Mouse (Mus musculus): ENCODE results near the gene Slc2a5. TPM values are rescaled to one million over a fixed set of nuclear protein-coding genes. Genes with fewer than 3 reads are reported as not detected.

Slc2a5 gene
- polyA plus RNA-seq, 1 experiment from 2014 or later: 0.50 TPM

DNA sequence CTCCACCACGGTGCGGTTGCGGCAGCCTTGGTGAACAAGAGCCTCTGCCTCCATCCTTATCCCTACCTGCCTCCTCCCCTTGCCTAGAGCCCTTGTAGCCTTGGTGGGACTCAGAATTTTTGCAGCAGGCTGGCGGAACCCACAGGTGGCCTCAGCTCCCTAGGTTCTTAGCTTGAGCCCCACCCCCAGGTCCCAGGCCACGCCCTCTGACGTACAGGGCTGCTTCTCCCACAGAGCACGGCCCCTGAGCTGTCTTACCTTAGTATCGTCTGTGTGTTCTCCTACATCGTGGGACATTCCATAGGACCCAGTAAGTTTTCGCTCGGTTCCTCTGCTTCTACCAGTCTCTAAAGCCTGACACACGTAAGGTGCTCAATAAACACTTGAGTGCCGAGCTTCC is 45.8 kb downstream of the Slc2a5 start:
- Histone ChIP-seq H3K27ac (ENCODE audit: low read length) (no peak overlapping the region), H3K27me3 (ENCODE audit: control insufficient read depth, insufficient read depth, low read depth, low read length) (no peaks in the 10 kb centered on the region), H3K36me3 (ENCODE audit: control insufficient read depth, insufficient read depth, low read length) (no peaks in the 10 kb centered on the region), H3K9ac (ENCODE audit: low read length) (no peak overlapping the region), H3K4me3 (ENCODE audit: low read length) (peak overlapping the region; percentile 5), H3K4me1 (replicated peaks; ENCODE audit: control insufficient read depth, insufficient read depth, low read length) (no peaks in the 10 kb centered on the region), H3K9me3 (ENCODE audit: control insufficient read depth, low read length) (no peaks in the 10 kb centered on the region), H3K4me2 (ENCODE audit: low read depth, low read length) (peak overlapping the region; percentile 29)
- WGBS: 24% methylated on average over 13 of the region's 13 CpGs
- peak; percentile 54; the same call in 1 of the 2 replicates for ATAC-seq (ENCODE audit: low read depth)

DNA sequence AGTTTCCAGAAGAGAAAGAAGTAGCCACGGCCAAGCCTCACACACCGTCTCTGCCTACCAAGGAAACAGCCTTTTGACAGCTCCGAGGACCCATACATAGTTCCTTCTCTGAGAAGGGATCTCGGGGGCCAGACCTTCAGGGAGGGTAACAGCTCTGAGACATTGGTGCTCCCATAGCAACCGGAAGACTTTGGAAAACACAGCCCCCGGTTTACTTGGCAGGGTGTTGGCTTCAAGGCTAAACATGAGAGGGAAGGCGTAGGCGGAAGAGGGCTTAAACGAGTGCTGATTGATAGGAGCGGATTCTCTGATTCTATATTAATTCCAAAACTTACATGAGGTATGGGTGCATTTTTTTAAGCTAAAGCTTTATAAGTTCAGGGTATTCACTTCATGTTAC is 49.3 kb downstream of the Slc2a5 start:
- Histone ChIP-seq H3K4me2 (ENCODE audit: low read depth, low read length) (no peak overlapping the region), H3K27ac (ENCODE audit: low read length) (no peak overlapping the region), H3K4me3 (ENCODE audit: low read length) (no peak overlapping the region), H3K27me3 (ENCODE audit: control insufficient read depth, insufficient read depth, low read depth, low read length) (no peaks in the 10 kb centered on the region), H3K36me3 (ENCODE audit: control insufficient read depth, insufficient read depth, low read length) (no peaks in the 10 kb centered on the region), H3K9me3 (ENCODE audit: control insufficient read depth, low read length) (no peaks in the 10 kb centered on the region), H3K4me1 (replicated peaks; ENCODE audit: control insufficient read depth, insufficient read depth, low read length) (no peaks in the 10 kb centered on the region), H3K9ac (ENCODE audit: low read length) (no peak overlapping the region)
- 58% methylated on average over 10 of the region's 10 CpGs for WGBS
- no peak for ATAC-seq (ENCODE audit: low read depth)

DNA sequence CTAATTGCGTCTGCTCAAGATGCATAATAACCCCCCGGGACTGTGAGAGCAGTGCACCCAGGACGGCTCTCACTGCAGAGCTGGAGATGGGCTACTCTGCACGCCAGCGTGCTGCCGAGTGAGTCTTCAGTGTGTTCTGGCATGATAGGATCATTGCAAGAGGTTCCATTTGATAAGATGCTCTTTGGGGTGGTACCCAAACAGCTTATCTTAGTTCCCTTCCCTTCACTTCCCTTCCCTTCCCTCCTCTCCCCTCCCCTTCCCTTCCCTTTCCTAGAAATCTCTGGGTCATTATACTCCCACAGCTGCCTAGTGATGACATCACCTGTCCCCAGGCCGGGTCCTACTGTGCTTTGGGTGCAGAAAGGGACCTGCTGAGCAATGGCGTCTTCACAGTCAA is 53.0 kb downstream of the Slc2a5 start:
- Histone ChIP-seq H3K4me1 (replicated peaks; ENCODE audit: control insufficient read depth, insufficient read depth, low read length) (no peaks in the 10 kb centered on the region), H3K9me3 (ENCODE audit: control insufficient read depth, low read length) (no peaks in the 10 kb centered on the region), H3K4me3 (ENCODE audit: low read length) (no peak overlapping the region), H3K27me3 (ENCODE audit: control insufficient read depth, insufficient read depth, low read depth, low read length) (no peaks in the 10 kb centered on the region), H3K4me2 (ENCODE audit: low read depth, low read length) (no peak overlapping the region), H3K9ac (ENCODE audit: low read length) (no peak overlapping the region), H3K27ac (ENCODE audit: low read length) (no peak overlapping the region), H3K36me3 (ENCODE audit: control insufficient read depth, insufficient read depth, low read length) (no peaks in the 10 kb centered on the region)
- WGBS: 72% methylated on average over 8 of the region's 8 CpGs
- ATAC-seq (ENCODE audit: low read depth): no peak

DNA sequence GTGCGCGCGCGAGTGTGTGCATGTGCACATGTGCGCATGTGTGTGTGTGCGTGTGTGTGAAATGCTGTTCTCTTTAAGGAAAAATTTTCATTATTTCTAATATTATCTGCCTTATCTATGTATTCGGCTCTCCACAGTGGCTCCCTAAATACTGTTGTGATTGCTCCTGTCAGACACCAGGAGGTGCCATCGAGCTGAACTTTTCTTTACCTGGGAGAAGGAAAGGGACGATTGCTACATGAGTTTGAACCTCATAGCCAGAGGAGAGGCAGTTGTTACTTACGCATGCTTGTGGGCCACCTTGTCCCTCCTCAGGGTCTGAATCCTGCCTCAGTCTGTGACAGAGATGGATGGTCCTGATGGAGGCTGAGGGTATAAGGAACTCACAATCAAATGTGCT is 54.2 kb downstream of the Slc2a5 start:
- H3K27me3 ChIP-seq (ENCODE audit: control insufficient read depth, insufficient read depth, low read depth, low read length): no peaks in the 10 kb centered on the region
- 46% methylated on average over 10 of the region's 10 CpGs for WGBS
- ATAC-seq (ENCODE audit: low read depth): no peak
- H3K4me1 ChIP-seq (replicated peaks; ENCODE audit: control insufficient read depth, insufficient read depth, low read length): no peaks in the 10 kb centered on the region
- no peak overlapping the region for H3K9ac ChIP-seq (ENCODE audit: low read length)
- no peak overlapping the region for H3K4me3 ChIP-seq (ENCODE audit: low read length)
- no peaks in the 10 kb centered on the region for H3K9me3 ChIP-seq (ENCODE audit: control insufficient read depth, low read length)
- no peaks in the 10 kb centered on the region for H3K36me3 ChIP-seq (ENCODE audit: control insufficient read depth, insufficient read depth, low read length)
- H3K4me2 ChIP-seq (ENCODE audit: low read depth, low read length): no peak overlapping the region
- no peak overlapping the region for H3K27ac ChIP-seq (ENCODE audit: low read length)

DNA sequence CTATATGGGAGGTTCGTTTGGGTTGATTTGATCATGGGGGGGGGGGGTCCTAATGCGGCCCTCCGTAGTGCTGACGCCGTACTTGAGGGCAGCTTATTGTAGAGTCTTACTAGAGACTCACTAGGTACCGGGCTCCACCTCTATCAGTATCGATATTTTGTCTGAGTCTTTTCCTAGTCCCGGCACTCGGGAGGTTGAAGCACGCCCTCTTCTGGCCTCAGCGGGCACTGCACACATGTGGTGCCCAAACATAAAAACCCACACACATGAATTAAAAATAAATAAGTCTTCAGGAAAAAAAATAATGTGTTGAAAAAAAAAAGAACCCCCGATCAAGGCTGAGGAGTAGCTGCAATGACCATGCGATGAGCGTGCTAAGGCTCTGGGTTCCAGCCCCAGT is 54.9 kb downstream of the Slc2a5 start:
- H3K4me1 ChIP-seq (replicated peaks; ENCODE audit: control insufficient read depth, insufficient read depth, low read length): no peaks in the 10 kb centered on the region
- WGBS: 88% methylated on average over 14 of the region's 14 CpGs
- no peaks in the 10 kb centered on the region for H3K27me3 ChIP-seq (ENCODE audit: control insufficient read depth, insufficient read depth, low read depth, low read length)
- H3K27ac ChIP-seq (ENCODE audit: low read length): no peak overlapping the region
- H3K4me2 ChIP-seq (ENCODE audit: low read depth, low read length): no peak overlapping the region
- no peaks in the 10 kb centered on the region for H3K9me3 ChIP-seq (ENCODE audit: control insufficient read depth, low read length)
- ATAC-seq (ENCODE audit: low read depth): no peak
- H3K9ac ChIP-seq (ENCODE audit: low read length): no peak overlapping the region
- no peaks in the 10 kb centered on the region for H3K36me3 ChIP-seq (ENCODE audit: control insufficient read depth, insufficient read depth, low read length)
- no peak overlapping the region for H3K4me3 ChIP-seq (ENCODE audit: low read length)

DNA sequence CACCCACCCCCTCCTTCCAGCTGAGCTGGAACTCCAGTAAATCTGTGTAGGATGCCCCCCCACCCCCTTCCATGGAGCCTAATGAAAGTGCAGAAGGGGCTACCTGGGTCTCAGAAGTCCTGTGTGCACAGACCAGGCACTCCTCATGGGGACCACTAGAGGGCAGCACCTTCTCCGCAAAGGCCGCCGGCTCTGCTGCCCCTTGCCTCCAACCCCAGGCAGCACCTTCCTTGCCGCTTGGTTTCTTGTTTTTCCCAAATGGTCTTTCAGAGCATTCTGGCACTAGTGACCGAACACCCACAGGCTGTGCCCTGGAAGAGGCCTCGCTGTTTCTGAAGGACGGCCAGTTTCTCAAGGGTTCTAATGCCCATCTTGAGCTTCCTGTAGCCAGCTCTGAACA is 57.5 kb downstream of the Slc2a5 start:
- H3K4me1 ChIP-seq (replicated peaks; ENCODE audit: control insufficient read depth, insufficient read depth, low read length): no peaks in the 10 kb centered on the region
- 0 out of 2 replicates have a peak overlapping the region, but pooled peaks have one; percentile 18 for H3K4me2 ChIP-seq (ENCODE audit: low read depth, low read length)
- H3K9me3 ChIP-seq (ENCODE audit: control insufficient read depth, low read length): no peaks in the 10 kb centered on the region
- no peaks in the 10 kb centered on the region for H3K36me3 ChIP-seq (ENCODE audit: control insufficient read depth, insufficient read depth, low read length)
- ATAC-seq (ENCODE audit: low read depth): peak; percentile 65; the same call in 1 of the 2 replicates
- H3K9ac ChIP-seq (ENCODE audit: low read length): no peak overlapping the region
- H3K27ac ChIP-seq (ENCODE audit: low read length): no peak overlapping the region
- no peaks in the 10 kb centered on the region for H3K27me3 ChIP-seq (ENCODE audit: control insufficient read depth, insufficient read depth, low read depth, low read length)
- no peak overlapping the region for H3K4me3 ChIP-seq (ENCODE audit: low read length)
- WGBS: 2% methylated on average over 7 of the region's 7 CpGs

DNA sequence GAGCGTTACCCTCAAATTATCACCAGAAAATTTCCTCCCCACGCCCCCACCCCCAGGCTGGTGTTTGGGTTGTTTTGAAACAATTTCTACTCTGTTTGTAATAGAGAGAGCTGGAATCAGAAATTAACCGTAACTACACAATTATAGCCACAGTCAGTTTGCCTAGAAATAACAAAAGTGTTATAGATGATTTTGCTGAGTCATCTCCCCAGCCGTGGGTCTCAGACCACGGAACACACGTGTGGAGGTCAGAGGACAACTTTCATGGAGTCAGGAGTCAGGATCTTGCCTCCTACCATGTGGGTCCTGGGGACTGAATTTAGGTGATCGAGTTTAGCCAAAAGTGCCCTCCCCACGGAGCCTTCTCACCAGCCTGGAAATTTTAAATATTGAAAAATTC is 58.0 kb downstream of the Slc2a5 start:
- Histone ChIP-seq H3K27ac (ENCODE audit: low read length) (no peak overlapping the region), H3K27me3 (ENCODE audit: control insufficient read depth, insufficient read depth, low read depth, low read length) (no peaks in the 10 kb centered on the region), H3K36me3 (ENCODE audit: control insufficient read depth, insufficient read depth, low read length) (no peaks in the 10 kb centered on the region), H3K4me3 (ENCODE audit: low read length) (no peak overlapping the region), H3K4me2 (ENCODE audit: low read depth, low read length) (no peak overlapping the region), H3K9me3 (ENCODE audit: control insufficient read depth, low read length) (no peaks in the 10 kb centered on the region), H3K9ac (ENCODE audit: low read length) (no peak overlapping the region), H3K4me1 (replicated peaks; ENCODE audit: control insufficient read depth, insufficient read depth, low read length) (no peaks in the 10 kb centered on the region)
- ATAC-seq (ENCODE audit: low read depth): no peak
- 66% methylated on average over 8 of the region's 8 CpGs for WGBS

DNA sequence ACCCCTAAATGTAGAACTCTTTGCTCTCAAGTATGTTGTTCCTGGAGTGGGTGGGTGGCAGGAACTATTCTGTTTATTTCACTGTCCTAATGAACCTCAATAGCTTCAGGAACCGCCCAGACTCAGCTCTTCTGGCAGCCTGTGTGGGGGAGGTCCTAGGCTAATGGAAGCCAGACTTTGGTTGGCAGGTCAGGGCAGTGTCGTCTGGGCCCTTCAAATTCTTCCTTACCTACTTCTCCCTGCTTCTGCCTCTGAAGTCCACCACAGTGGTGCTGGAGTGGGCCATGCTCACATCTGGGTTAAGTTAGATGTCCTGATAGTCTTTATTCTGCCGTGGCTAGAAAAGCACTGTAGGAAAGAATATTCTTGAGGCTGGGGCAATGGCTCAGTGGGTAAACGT is 59.0 kb downstream of the Slc2a5 start:
- H3K4me3 ChIP-seq (ENCODE audit: low read length): no peak overlapping the region
- no peaks in the 10 kb centered on the region for H3K36me3 ChIP-seq (ENCODE audit: control insufficient read depth, insufficient read depth, low read length)
- H3K9me3 ChIP-seq (ENCODE audit: control insufficient read depth, low read length): no peaks in the 10 kb centered on the region
- 42% methylated on average over 4 of the region's 4 CpGs for WGBS
- no peaks in the 10 kb centered on the region for H3K27me3 ChIP-seq (ENCODE audit: control insufficient read depth, insufficient read depth, low read depth, low read length)
- H3K27ac ChIP-seq (ENCODE audit: low read length): no peak overlapping the region
- no peak overlapping the region for H3K9ac ChIP-seq (ENCODE audit: low read length)
- H3K4me1 ChIP-seq (replicated peaks; ENCODE audit: control insufficient read depth, insufficient read depth, low read length): no peaks in the 10 kb centered on the region
- no peak for ATAC-seq (ENCODE audit: low read depth)
- H3K4me2 ChIP-seq (ENCODE audit: low read depth, low read length): no peak overlapping the region

DNA sequence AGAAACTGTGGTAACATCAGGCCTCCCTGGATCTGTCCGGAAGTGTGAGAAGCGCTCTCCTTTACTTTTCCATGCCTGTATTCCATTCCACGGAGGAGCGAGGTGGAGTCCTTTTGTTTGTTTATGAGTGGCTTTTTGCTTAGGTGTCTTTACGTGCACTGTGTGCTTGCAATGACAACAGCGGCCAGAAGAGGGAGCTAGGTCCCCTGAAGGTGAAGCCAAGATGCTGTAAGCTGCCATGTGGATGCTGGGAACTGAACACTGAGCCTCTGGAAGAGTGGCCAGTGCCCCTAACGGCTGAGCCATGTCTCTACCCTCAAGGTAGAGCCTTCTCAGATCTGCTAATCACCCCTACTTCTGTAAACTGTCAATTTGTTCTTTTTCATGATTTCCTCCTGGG is 62.2 kb downstream of the Slc2a5 start:
- H3K4me3 ChIP-seq (ENCODE audit: low read length): no peak overlapping the region
- no peak for ATAC-seq (ENCODE audit: low read depth)
- H3K4me2 ChIP-seq (ENCODE audit: low read depth, low read length): no peak overlapping the region
- H3K36me3 ChIP-seq (ENCODE audit: control insufficient read depth, insufficient read depth, low read length): no peaks in the 10 kb centered on the region
- no peak overlapping the region for H3K9ac ChIP-seq (ENCODE audit: low read length)
- no peaks in the 10 kb centered on the region for H3K27me3 ChIP-seq (ENCODE audit: control insufficient read depth, insufficient read depth, low read depth, low read length)
- 84% methylated on average over 7 of the region's 7 CpGs for WGBS
- no peak overlapping the region for H3K27ac ChIP-seq (ENCODE audit: low read length)
- no peaks in the 10 kb centered on the region for H3K9me3 ChIP-seq (ENCODE audit: control insufficient read depth, low read length)
- no peaks in the 10 kb centered on the region for H3K4me1 ChIP-seq (replicated peaks; ENCODE audit: control insufficient read depth, insufficient read depth, low read length)

DNA sequence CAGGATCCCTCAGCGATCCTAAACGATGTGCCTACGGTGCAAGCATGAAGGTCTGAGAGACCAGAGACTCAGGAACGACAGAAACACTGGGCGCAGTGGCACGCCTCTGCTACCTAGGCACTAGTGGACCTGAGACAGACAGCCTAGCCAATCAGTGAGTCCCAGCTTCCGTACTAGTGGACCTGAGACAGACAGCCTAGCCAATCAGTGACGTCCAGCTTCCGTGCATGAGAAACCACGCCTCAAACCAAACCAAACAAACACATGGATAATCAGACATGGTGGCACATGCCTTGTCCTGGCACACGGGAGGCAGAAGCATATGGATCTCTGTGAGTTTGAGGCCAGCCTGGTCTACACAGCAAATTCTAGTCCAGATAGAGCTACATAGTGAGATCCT is 69.2 kb downstream of the Slc2a5 start:
- H3K27me3 ChIP-seq (ENCODE audit: control insufficient read depth, insufficient read depth, low read depth, low read length): no peaks in the 10 kb centered on the region
- H3K4me1 ChIP-seq (replicated peaks; ENCODE audit: control insufficient read depth, insufficient read depth, low read length): no peaks in the 10 kb centered on the region
- H3K9ac ChIP-seq (ENCODE audit: low read length): no peak overlapping the region
- H3K9me3 ChIP-seq (ENCODE audit: control insufficient read depth, low read length): no peaks in the 10 kb centered on the region
- WGBS: 41% methylated on average over 11 of the region's 11 CpGs
- H3K27ac ChIP-seq (ENCODE audit: low read length): no peak overlapping the region
- no peak overlapping the region for H3K4me2 ChIP-seq (ENCODE audit: low read depth, low read length)
- no peaks in the 10 kb centered on the region for H3K36me3 ChIP-seq (ENCODE audit: control insufficient read depth, insufficient read depth, low read length)
- no peak overlapping the region for H3K4me3 ChIP-seq (ENCODE audit: low read length)
- no peak for ATAC-seq (ENCODE audit: low read depth)
